8 mouse cellular contexts compared by ENCODE assay signal in the genomic region with DNA sequence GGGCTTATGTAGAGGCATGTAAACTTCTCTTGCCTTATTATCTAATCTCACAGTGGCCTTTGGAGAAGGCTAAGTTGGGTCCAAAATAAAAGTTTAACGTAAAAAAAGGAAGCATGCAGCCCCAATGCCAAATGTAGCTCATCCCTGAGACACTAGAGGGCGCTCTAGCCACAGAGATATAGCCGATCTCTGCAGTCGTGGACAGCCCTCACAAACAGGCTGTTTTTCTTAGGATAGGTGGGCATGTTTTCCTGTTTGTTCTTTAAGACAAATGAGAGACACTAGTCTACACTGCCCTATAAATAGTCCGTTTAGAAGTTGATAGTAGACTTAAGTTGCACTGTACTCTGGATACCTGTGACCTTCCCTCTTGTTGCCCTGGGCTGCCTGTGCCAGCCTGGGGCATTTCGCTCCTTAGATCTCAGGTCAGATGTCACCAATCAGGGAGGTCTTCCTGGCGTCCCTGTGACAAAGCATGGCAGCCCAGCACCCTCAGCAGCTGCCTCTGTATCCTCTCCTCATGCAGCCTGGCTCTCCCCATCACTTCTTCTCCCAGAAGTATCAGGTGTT. TPM values are rescaled to one million over a fixed set of nuclear protein-coding genes. Genes with fewer than 3 reads are reported as not detected.
A peak's percentile ranks its signal among the peaks of the same experiment; 100 is the strongest.
DNase-seq lines count a peak whose midpoint lies in the region; ATAC-seq and TF ChIP-seq lines count a peak whose summit lies in the region.

No protein-coding gene starts in this region.

- peak; percentile 74 for ATAC-seq in G1E (ENCODE audit: extremely low read depth, insufficient number of reproducible peaks, low FRiP score, poor library complexity, severe bottlenecking)
- peak; percentile 55; the same call in 1 of the 2 replicates for ATAC-seq in embryonic facial prominence, embryonic 14.5 days (ENCODE audit: low read depth)

- no peak for TF ChIP-seq POLR2A in bone marrow, adult 2 months (IDR thresholded peaks at IDR 0.05; ENCODE audit: borderline replicate concordance, control insufficient read depth, low read depth, low read length)

- H3K27me3 ChIP-seq in G1E (ENCODE audit: insufficient read depth, low read length): no peaks in the 10 kb centered on the region
- H3K27me3 ChIP-seq in embryonic facial prominence, embryonic 14.5 days (replicated peaks; ENCODE audit: control insufficient read depth, insufficient read depth, low read length): no peaks in the 10 kb centered on the region
- no peaks in the 10 kb centered on the region for H3K27me3 ChIP-seq in hindbrain, embryonic 10.5 days (ENCODE audit: insufficient read depth, poor library complexity, severe bottlenecking)

- no peak overlapping the region for H3K27ac ChIP-seq in bone marrow, adult 2 months (ENCODE audit: control insufficient read depth, insufficient read depth, low read depth, low read length, poor library complexity)
- no peak overlapping the region for H3K27ac ChIP-seq in embryonic facial prominence, embryonic 14.5 days (replicated peaks; ENCODE audit: low read depth, low read length)
- H3K27ac ChIP-seq in hindbrain, embryonic 10.5 days: no peak overlapping the region

- no peak overlapping the region for H3K4me3 ChIP-seq in G1E (ENCODE audit: low read depth, low read length)
- no peak overlapping the region for H3K4me3 ChIP-seq in bone marrow, adult 2 months (replicated peaks; ENCODE audit: control insufficient read depth, low read depth, low read length)
- H3K4me3 ChIP-seq in embryonic facial prominence, embryonic 14.5 days (ENCODE audit: low read depth, low read length): no peak overlapping the region
- H3K4me3 ChIP-seq in hindbrain, embryonic 10.5 days: no peak overlapping the region

- no peak overlapping the region for H3K9ac ChIP-seq in embryonic facial prominence, embryonic 14.5 days (ENCODE audit: low read depth, low read length)

- peaks cover 32% of the 10 kb centered on the region for H3K4me1 ChIP-seq in G1E (ENCODE audit: insufficient read depth, low read depth, low read length)
- no peaks in the 10 kb centered on the region for H3K4me1 ChIP-seq in bone marrow, adult 2 months (ENCODE audit: control insufficient read depth, insufficient read depth, low read length)
- no peaks in the 10 kb centered on the region for H3K4me1 ChIP-seq in embryonic facial prominence, embryonic 14.5 days (ENCODE audit: control insufficient read depth, insufficient read depth, low read length)
- H3K4me1 ChIP-seq in hindbrain, embryonic 10.5 days (replicated peaks): no peaks in the 10 kb centered on the region; the same call in 1 of the 2 replicates

- peak; percentile 54 for DNase-seq in G1E (ENCODE audit: low spot score)
- DNase-seq in embryonic facial prominence, embryonic 14.5 days (ENCODE audit: low spot score): peak; percentile 80
- peak; percentile 71 for DNase-seq in hindbrain, embryonic 10.5 days (ENCODE audit: low spot score)
- peak; percentile 50 for DNase-seq in layer of hippocampus, adult 9-10 months (ENCODE audit: low spot score)
- peak; percentile 72 for DNase-seq in lung, postnatal 14 days
- peak; percentile 79 for DNase-seq in retina, postnatal 1 day
- no peak for DNase-seq in yolk sac, embryonic 10.5 days (ENCODE audit: low spot score)

- H3K4me2 ChIP-seq in embryonic facial prominence, embryonic 14.5 days (ENCODE audit: low read depth, low read length): no peak overlapping the region

- H3K36me3 ChIP-seq in G1E (replicated peaks): peaks cover 37% of the 10 kb centered on the region
- no peaks in the 10 kb centered on the region for H3K36me3 ChIP-seq in embryonic facial prominence, embryonic 14.5 days (ENCODE audit: control insufficient read depth, insufficient read depth, low read length)
- H3K36me3 ChIP-seq in hindbrain, embryonic 10.5 days: no peaks in the 10 kb centered on the region

- TF ChIP-seq CTCF in G1E (IDR thresholded peaks at IDR 0.05; ENCODE audit: low read depth, low read length): peak; percentile 97
- peak; percentile 84 for TF ChIP-seq CTCF in bone marrow, adult 2 months (IDR thresholded peaks at IDR 0.05; ENCODE audit: control insufficient read depth, insufficient read depth, low read length)

- H3K9me3 ChIP-seq in G1E (replicated peaks): peaks cover 3% of the 10 kb centered on the region
- no peaks in the 10 kb centered on the region for H3K9me3 ChIP-seq in embryonic facial prominence, embryonic 14.5 days (ENCODE audit: control insufficient read depth, low read length)
- peaks cover 3% of the 10 kb centered on the region; the same call in 1 of the 2 replicates for H3K9me3 ChIP-seq in hindbrain, embryonic 10.5 days

- 17% methylated on average over 7 of the region's 7 CpGs for WGBS in bone marrow, adult 2 months
- WGBS in embryonic facial prominence, embryonic 14.5 days: 12% methylated on average over 7 of the region's 7 CpGs
- 17% methylated on average over 7 of the region's 7 CpGs for WGBS in hindbrain, embryonic 10.5 days

RNA-seq across cellular contexts. Expression of a gene that starts 9.5 kb away (rescaled TPM):
- 263 and 301 TPM in 2 replicates for total RNA-seq in G1E (2014; fragmentation: Nextera tagmentation)
- total RNA-seq in G1E (2017): 45.1 and 48.2 TPM in 2 replicates
- 38.7 and 44.6 TPM in 2 replicates for polyA plus RNA-seq in G1E (2012)
- polyA plus RNA-seq in bone marrow, adult 2 months (2011; ENCODE audit: insufficient read depth, insufficient read length, low replicate concordance, missing spikeins): 5.4 and 12.2 TPM in 2 replicates
- 26.6 and 27.1 TPM in 2 replicates for polyA plus RNA-seq in embryonic facial prominence, embryonic 14.5 days (2014; fragmentation: Nextera tagmentation; extraction: Ambion mirVana)
- polyA plus RNA-seq in hindbrain, embryonic 10.5 days (2016; fragmentation: Nextera tagmentation; extraction: Ambion mirVana): 28.6 and 31.3 TPM in 2 replicates
